Mouse (Mus musculus) embryonic facial prominence, embryonic 13.5 days (tissue): ENCODE results near the gene Sik3. TPM values are rescaled to one million over a fixed set of nuclear protein-coding genes. Genes with fewer than 3 reads are reported as not detected.

Experiments
- ATAC-seq: fragments of 200-750 bp; cut with Nextera tagmentation; 2 replicates; pipeline ENCODE4 v1.8.0; 2017; ENCODE audit warnings: low read depth; ENCODE audit not compliant: insufficient number of reproducible peaks, insufficient read depth, low FRiP score, low TSS enrichment
- H3K27ac ChIP-seq: fragments of 300-500 bp; sonication (generic); 2 replicates; pipeline ENCODE4 v1.5.1; 2015; ENCODE audit warnings: moderate library complexity, mild to moderate bottlenecking, inconsistent platforms
- H3K27me3 ChIP-seq: fragments of 300-500 bp; sonication (generic); 2 replicates; pipeline ENCODE4 v1.6.1; 2015; ENCODE audit warnings: mild to moderate bottlenecking, inconsistent platforms
- H3K36me3 ChIP-seq: fragments of 300-500 bp; sonication (generic); 2 replicates; pipeline ENCODE4 v1.6.1; 2015; ENCODE audit warnings: mild to moderate bottlenecking, inconsistent platforms
- H3K4me1 ChIP-seq: fragments of 300-500 bp; sonication (generic); 2 replicates; pipeline ENCODE4 v1.6.1; 2015; ENCODE audit warnings: inconsistent platforms
- H3K4me2 ChIP-seq: fragments of 300-500 bp; sonication (generic); 2 replicates; pipeline ENCODE4 v1.6.1; 2015; ENCODE audit warnings: moderate library complexity, mild to moderate bottlenecking, inconsistent platforms
- H3K4me3 ChIP-seq: fragments of 300-500 bp; sonication (generic); 2 replicates; pipeline ENCODE4 v1.5.1; 2015; ENCODE audit warnings: mild to moderate bottlenecking, inconsistent platforms
- H3K9ac ChIP-seq: fragments of 300-500 bp; sonication (generic); 2 replicates; pipeline ENCODE4 v1.6.1; 2015; ENCODE audit warnings: mild to moderate bottlenecking, inconsistent platforms
- H3K9me3 ChIP-seq: fragments of 300-500 bp; sonication (generic); 2 replicates; pipeline ENCODE4 v1.6.1; 2016; ENCODE audit warnings: inconsistent platforms
- WGBS: fragments of 180-500 bp; shearing (Covaris S2); methylation state at CpG from one replicate; pipeline ENCODE4 v1.1.7; 2015; ENCODE audit warnings: mixed read lengths; 5-methylcytosine and 5-hydroxymethylcytosine counted together
- polyA plus RNA-seq: library from polyadenylated mRNA; unstranded; fragments of >200 nt; fragmentation: Nextera tagmentation; extraction: Ambion mirVana; gene quantifications from 2 replicates; pipeline ENCODE4 v1.2.1, GENCODE M21; 2015

The Sik3 gene
- polyA plus RNA-seq, 1 experiment from 2014 or later = 7.4 TPM

DNA sequence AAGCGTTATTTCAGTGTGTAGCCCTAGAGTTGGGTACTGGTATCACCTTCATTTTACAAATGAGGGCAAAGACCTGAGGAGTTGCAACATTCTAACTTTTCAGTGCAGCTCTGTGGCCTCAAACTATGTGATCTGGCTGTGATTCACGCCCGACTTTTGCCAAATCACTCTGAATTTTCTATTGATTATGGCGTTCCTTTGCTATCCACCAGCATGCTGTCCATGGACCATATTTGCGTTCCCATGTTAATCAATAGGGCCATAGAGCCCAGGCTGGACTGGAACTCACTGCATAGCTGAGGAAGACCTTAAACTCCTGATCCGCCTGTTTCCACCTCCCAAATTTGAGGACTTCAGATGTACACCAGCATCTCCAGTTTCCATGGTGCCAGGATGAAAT lies 246.5 kb downstream of the Sik3 start:
- Histone ChIP-seq H3K4me3 (no peak overlapping the region), H3K4me2 (no peak overlapping the region), H3K27me3 (no peaks in the 10 kb centered on the region), H3K27ac (no peak overlapping the region), H3K36me3 (no peaks in the 10 kb centered on the region), H3K4me1 (no peaks in the 10 kb centered on the region), H3K9me3 (no peaks in the 10 kb centered on the region), H3K9ac (no peak overlapping the region)
- no peak for ATAC-seq
- 88% methylated on average over 6 of the region's 6 CpGs for WGBS

GRCm38 (mm10) chr9:46261131-46261530 lies 248.5 kb downstream of the Sik3 start:
- H3K4me3 ChIP-seq = no peak overlapping the region
- H3K27me3 ChIP-seq = no peaks in the 10 kb centered on the region
- no peak overlapping the region for H3K27ac ChIP-seq
- no peak for ATAC-seq
- no peaks in the 10 kb centered on the region for H3K9me3 ChIP-seq
- H3K4me2 ChIP-seq = no peak overlapping the region
- WGBS = 86% methylated on average over 7 of the region's 7 CpGs
- H3K4me1 ChIP-seq = no peaks in the 10 kb centered on the region
- no peak overlapping the region for H3K9ac ChIP-seq
- no peaks in the 10 kb centered on the region for H3K36me3 ChIP-seq

DNA sequence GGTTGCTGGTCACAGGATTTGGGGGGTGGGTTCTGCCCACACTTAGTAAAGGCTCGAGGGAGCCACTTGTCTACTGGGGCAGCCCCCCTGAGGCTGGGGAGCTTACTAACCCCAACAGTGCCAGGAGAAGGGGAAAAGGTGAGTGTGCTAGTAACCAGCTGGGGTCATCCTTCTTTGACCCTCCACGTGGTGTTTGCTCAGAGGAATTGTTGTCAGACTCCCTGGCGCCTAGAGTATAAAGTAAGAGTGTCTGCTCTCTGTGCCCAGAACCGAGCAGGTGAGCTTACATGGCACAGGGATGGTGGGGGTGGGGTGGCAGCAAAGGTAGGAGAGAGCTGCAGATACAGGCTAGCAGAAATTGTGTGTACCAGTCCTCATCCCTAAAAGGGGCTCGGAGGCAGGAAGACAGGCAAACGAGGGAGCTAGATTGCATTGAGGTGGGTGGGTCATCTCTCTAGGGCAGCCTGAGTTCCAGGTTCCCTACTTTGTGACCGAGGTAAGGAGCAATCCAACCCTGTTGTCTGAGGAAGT lies 255.8 kb downstream of the Sik3 start, which contains the start of gene Apoa5:
Apoa5 (plus strand) TSS at position 291 of the 531 bp plus-strand sequence.
- 53% methylated on average over 7 of the region's 7 CpGs for WGBS
- H3K4me2 ChIP-seq = no peak within 1 kb of the TSS
- ATAC-seq = no peak
- peaks cover 8% of the 10 kb centered on the region for H3K4me1 ChIP-seq
- H3K36me3 ChIP-seq = no peaks in the 10 kb centered on the region
- no peak within 1 kb of the TSS for H3K9ac ChIP-seq
- no peak within 1 kb of the TSS for H3K27ac ChIP-seq
- no peaks in the 10 kb centered on the region for H3K9me3 ChIP-seq
- peaks cover 30% of the 10 kb centered on the region for H3K27me3 ChIP-seq
- H3K4me3 ChIP-seq = no peak within 1 kb of the TSS

DNA sequence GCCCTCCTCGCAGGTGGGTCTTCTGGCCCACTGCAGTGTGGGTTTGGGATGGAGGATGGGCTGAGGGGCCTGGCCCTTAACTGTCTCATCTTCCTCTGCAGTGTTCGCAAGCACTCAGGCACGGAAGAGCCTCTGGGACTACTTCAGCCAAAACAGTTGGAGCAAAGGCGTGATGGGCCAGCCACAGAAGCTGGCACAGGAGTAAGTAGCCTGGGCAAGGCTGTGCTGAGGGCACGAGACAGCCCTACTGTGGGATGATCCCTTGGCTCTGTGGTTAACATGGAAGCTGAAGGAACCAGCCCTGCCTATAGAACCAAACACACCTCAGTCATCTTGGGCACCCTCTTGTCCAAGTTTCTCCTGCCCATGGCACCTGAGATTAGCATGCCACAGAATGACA lies 256.5 kb downstream of the Sik3 start:
- H3K9me3 ChIP-seq = no peaks in the 10 kb centered on the region
- ATAC-seq = no peak
- H3K27ac ChIP-seq = no peak overlapping the region
- H3K4me3 ChIP-seq = no peak overlapping the region
- no peak overlapping the region for H3K4me2 ChIP-seq
- H3K27me3 ChIP-seq = peaks cover 30% of the 10 kb centered on the region
- H3K4me1 ChIP-seq = peaks cover 14% of the 10 kb centered on the region
- WGBS = 89% methylated on average over 5 of the region's 5 CpGs
- no peaks in the 10 kb centered on the region for H3K36me3 ChIP-seq
- no peak overlapping the region for H3K9ac ChIP-seq

- H3K9me3 ChIP-seq = no peaks in the 10 kb centered on the region
- H3K4me1 ChIP-seq = peaks cover 14% of the 10 kb centered on the region
- H3K4me3 ChIP-seq = no peak overlapping the region
- H3K36me3 ChIP-seq = peaks cover 14% of the 10 kb centered on the region
- WGBS = 94% methylated on average over 4 of the region's 4 CpGs
- H3K27me3 ChIP-seq = peaks cover 30% of the 10 kb centered on the region
- no peak for ATAC-seq
- no peak overlapping the region for H3K4me2 ChIP-seq
- H3K9ac ChIP-seq = no peak overlapping the region
- H3K27ac ChIP-seq = no peak overlapping the region
Observed at GRCm38 (mm10) chr9:46270782-46271181, 258.2 kb downstream of the Sik3 start.

GRCm38 (mm10) chr9:46272070-46272469 lies 259.4 kb downstream of the Sik3 start:
- Histone ChIP-seq H3K4me2 (no peak overlapping the region), H3K4me3 (0 out of 2 replicates have a peak overlapping the region, but pooled peaks have one; percentile 88), H3K27me3 (peaks cover 30% of the 10 kb centered on the region), H3K9ac (no peak overlapping the region), H3K9me3 (no peaks in the 10 kb centered on the region), H3K4me1 (peaks cover 14% of the 10 kb centered on the region), H3K36me3 (peaks cover 27% of the 10 kb centered on the region), H3K27ac (no peak overlapping the region)
- no peak for ATAC-seq
- 85% methylated on average over 9 of the region's 9 CpGs for WGBS

DNA sequence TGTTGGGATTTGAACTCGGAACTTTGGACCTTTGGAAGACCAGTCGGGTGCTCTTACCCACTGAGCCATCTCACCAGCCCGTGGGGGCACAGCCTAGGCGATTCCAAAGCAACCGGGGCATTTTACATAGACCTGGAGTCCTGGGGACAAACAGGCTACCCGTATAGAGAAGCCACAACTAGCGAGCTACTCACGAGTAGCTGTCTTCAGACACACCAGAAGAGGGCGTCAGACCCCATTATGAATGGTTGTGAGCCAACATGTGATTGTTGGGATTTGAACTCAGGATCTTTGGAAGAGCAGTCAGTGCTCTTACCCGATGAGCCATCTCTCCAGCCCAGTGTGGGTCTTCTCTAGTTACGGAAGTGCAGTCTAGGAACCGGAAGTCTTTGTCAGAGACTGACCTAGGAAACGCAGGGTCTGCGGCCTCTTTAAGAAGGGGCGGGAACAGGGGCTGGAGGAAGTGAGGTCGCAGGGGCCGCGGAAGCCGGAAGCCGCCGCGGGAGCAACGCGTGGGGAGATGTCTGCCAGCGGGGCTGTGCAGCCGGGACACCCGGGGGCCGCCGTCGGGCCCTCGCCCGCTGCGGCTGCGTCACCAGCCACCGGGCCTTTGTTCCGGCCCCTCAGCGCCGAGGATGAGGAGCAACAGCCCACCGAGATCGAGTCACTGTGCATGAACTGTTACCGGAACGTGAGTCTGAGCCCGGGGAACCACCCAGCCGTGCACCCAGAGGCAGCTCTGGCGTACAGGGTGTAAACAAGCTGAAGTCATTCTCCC lies 260.2 kb downstream of the Sik3 start, which contains the start of gene Zpr1:
Zpr1 (plus strand) TSS at position 388 of the 778 bp plus-strand sequence.
- H3K4me3 ChIP-seq = peak within 1 kb of the TSS; percentile 88
- 5% methylated on average over 45 of the region's 45 CpGs for WGBS
- H3K27me3 ChIP-seq = peaks cover 30% of the 10 kb centered on the region
- peak; percentile 81 for ATAC-seq
- H3K4me1 ChIP-seq = peaks cover 14% of the 10 kb centered on the region
- H3K36me3 ChIP-seq = peaks cover 35% of the 10 kb centered on the region
- H3K9me3 ChIP-seq = no peaks in the 10 kb centered on the region
- peak within 1 kb of the TSS; percentile 69 for H3K27ac ChIP-seq
- peak within 1 kb of the TSS; percentile 91 for H3K4me2 ChIP-seq
- H3K9ac ChIP-seq = peak within 1 kb of the TSS; percentile 83

Other genes with a start within 250 kb of the Sik3 start
- gene Cep164, start 184.1 kb upstream of the Sik3 start, polyA plus RNA-seq = 33.8 and 34.3 TPM in 2 replicates
- gene Bace1, start 174.2 kb upstream of the Sik3 start, polyA plus RNA-seq = 34.4 and 35.5 TPM in 2 replicates
- 22.6 and 23.7 TPM in 2 replicates for gene Pcsk7, start 106.3 kb upstream of the Sik3 start, polyA plus RNA-seq
- 68.8 and 70.4 TPM in 2 replicates for gene Rnf214, start 105.9 kb upstream of the Sik3 start, polyA plus RNA-seq
- 25.3 and 27.7 TPM in 2 replicates for gene Tagln, start 76.8 kb upstream of the Sik3 start, polyA plus RNA-seq
- 42.0 and 46.0 TPM in 2 replicates for gene Sidt2, start 57.6 kb upstream of the Sik3 start, polyA plus RNA-seq
- 180 and 206 TPM in 2 replicates for gene Pafah1b2, start 130 bp upstream of the Sik3 start, polyA plus RNA-seq
- gene Apoa1, start 215.8 kb downstream of the Sik3 start, polyA plus RNA-seq = 1.3 and 69.1 TPM in 2 replicates
- gene Apoc3, start 222.8 kb downstream of the Sik3 start, polyA plus RNA-seq = 0.92 TPM in 1 of 2 replicates, not detected in the other
- 0.47 TPM in 1 of 2 replicates, not detected in the other for gene Apoa4, start 227.9 kb downstream of the Sik3 start, polyA plus RNA-seq